Mouse (Mus musculus) hindbrain, embryonic 13.5 days (tissue): ENCODE measurements around the gene St6galnac3. TPM values are rescaled to one million over a fixed set of nuclear protein-coding genes. Genes with fewer than 3 reads are reported as not detected.

Source experiments
- ATAC-seq: fragments of 200-750 bp; cut with Nextera tagmentation; 2 replicates; pipeline ENCODE4 v1.8.0; 2017; ENCODE audit warnings: moderate TSS enrichment; ENCODE audit not compliant: low FRiP score
- H3K27ac ChIP-seq: fragments of 300-500 bp; sonication (generic); 2 replicates; pipeline ENCODE4 v1.5.1; 2015; ENCODE audit warnings: inconsistent platforms, mild to moderate bottlenecking, moderate library complexity
- H3K27me3 ChIP-seq: fragments of 300-500 bp; sonication (generic); 2 replicates; pipeline ENCODE4 v1.6.1; 2015; ENCODE audit warnings: mild to moderate bottlenecking, inconsistent platforms
- H3K36me3 ChIP-seq: fragments of 300-500 bp; sonication (generic); 2 replicates; pipeline ENCODE4 v1.6.1; 2015; ENCODE audit warnings: mild to moderate bottlenecking, inconsistent platforms
- H3K4me1 ChIP-seq: fragments of 300-500 bp; sonication (generic); replicated peaks from 2 replicates; pipeline ENCODE4 v1.6.1; 2015; ENCODE audit warnings: inconsistent platforms
- H3K4me2 ChIP-seq: fragments of 300-500 bp; sonication (generic); 2 replicates; pipeline ENCODE4 v1.6.1; 2015; ENCODE audit warnings: inconsistent platforms, mild to moderate bottlenecking, moderate library complexity
- H3K4me3 ChIP-seq: fragments of 300-500 bp; sonication (generic); 2 replicates; pipeline ENCODE4 v1.5.1; 2015; ENCODE audit warnings: mild to moderate bottlenecking, inconsistent platforms
- H3K9ac ChIP-seq: fragments of 300-500 bp; sonication (generic); 2 replicates; pipeline ENCODE4 v1.6.1; 2015; ENCODE audit warnings: mild to moderate bottlenecking, inconsistent platforms
- H3K9me3 ChIP-seq: fragments of 300-500 bp; sonication (generic); 2 replicates; pipeline ENCODE4 v1.6.1; 2016; ENCODE audit warnings: inconsistent platforms
- WGBS: fragments of 180-500 bp; shearing (Covaris S2); methylation state at CpG from one replicate; pipeline ENCODE4 v1.1.7; 2015; 5-methylcytosine and 5-hydroxymethylcytosine counted together
- polyA plus RNA-seq: library from polyadenylated mRNA; unstranded; fragments of >200 nt; fragmentation: Nextera tagmentation; extraction: Ambion mirVana; gene quantifications from 2 replicates; pipeline ENCODE4 v1.2.1, GENCODE M21; 2015

St6galnac3 gene
- polyA plus RNA-seq, 1 experiment from 2014 or later = 30.3 TPM

DNA sequence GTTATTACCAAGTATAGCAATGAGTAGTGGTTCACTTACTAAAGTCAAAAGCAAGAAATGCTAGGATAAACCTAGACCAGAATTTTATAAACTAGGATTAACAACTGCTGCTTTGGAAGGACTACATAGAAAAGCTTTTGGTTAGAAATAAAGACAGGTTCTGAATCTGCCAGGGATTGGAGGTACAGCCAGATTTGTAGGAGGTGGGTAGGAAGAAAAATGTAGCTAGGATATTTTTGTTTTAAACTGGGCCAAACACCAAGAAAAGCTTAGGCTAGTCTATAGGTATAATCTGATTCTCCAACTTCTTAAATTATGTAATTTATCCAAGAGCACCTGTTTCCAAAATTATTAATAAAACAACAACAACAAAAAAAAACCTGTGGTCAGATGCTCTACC, 3.6 kb upstream of the St6galnac3 start:
- Histone ChIP-seq H3K36me3 (no peaks in the 10 kb centered on the region), H3K4me3 (no peak overlapping the region), H3K4me2 (no peak overlapping the region), H3K27me3 (no peaks in the 10 kb centered on the region), H3K9me3 (no peaks in the 10 kb centered on the region), H3K27ac (no peak overlapping the region), H3K9ac (no peak overlapping the region), H3K4me1 (peaks cover 20% of the 10 kb centered on the region)
- no peak for ATAC-seq

DNA sequence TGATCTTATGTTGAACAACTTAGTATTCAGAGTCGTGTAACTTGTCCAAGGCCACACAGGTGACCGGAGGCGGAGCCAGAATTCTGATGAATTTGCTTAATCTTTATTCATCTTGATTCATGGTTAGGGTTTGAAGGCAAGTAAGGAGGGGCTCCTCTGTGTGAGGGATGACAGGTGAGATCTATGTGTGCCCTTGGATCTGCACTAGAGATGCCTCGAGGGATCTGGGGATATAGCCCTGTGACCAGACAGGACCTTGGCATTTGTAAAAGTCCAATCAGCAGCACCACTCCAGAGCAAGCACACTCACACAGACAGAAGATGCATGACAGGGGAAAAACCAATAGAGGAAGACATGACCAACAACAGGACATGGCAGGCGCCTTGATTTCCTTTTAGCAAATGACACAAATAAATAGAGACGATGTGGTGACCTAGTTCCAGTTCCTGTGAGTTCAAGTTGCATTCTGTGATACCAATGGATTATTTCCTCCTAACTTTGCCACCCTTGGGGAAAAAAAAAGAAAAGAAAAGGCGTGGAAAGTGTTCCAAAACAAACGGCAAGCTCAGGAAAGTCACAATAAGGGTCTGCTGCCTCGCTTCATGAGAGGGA, 1.4 kb downstream of the St6galnac3 start:
- Histone ChIP-seq H3K4me2 (peak overlapping the region; percentile 90), H3K36me3 (no peaks in the 10 kb centered on the region), H3K27ac (no peak overlapping the region), H3K4me1 (peaks cover 29% of the 10 kb centered on the region), H3K9me3 (no peaks in the 10 kb centered on the region), H3K27me3 (no peaks in the 10 kb centered on the region), H3K4me3 (peak overlapping the region; percentile 72), H3K9ac (peak overlapping the region; percentile 86)
- ATAC-seq = no peak
- 77% methylated on average over 9 of the region's 9 CpGs for WGBS

- H3K4me2 ChIP-seq = no peak overlapping the region
- H3K4me1 ChIP-seq = peaks cover 33% of the 10 kb centered on the region
- WGBS = 91% methylated on average over 16 of the region's 16 CpGs
- H3K4me3 ChIP-seq = no peak overlapping the region
- H3K9ac ChIP-seq = no peak overlapping the region
- H3K36me3 ChIP-seq = no peaks in the 10 kb centered on the region
- no peaks in the 10 kb centered on the region for H3K9me3 ChIP-seq
- no peak for ATAC-seq
- H3K27ac ChIP-seq = no peak overlapping the region
- no peaks in the 10 kb centered on the region for H3K27me3 ChIP-seq
Measured at GRCm38 (mm10) chr3:153721525-153721924, 3.4 kb downstream of the St6galnac3 start.

DNA sequence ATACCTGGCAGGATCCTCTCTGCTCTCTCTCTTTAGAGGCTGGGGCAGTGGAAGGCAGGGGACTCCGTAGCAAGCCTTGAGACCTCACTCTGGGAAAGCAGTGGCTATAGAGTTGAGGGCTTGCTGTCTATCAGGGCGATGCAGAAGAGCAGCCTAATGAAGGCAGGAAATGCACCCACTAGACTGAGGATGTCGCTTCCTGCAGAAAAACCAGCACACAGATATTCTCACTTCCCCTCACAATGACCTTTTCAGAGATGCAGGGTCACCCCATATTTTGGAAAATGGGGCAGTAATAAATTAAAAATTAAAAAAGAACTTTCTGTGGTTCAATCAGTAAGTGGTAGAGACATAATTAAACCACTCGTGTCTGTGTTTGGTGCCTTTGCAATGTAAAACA, 4.1 kb downstream of the St6galnac3 start:
- Histone ChIP-seq H3K4me2 (no peak overlapping the region), H3K27me3 (no peaks in the 10 kb centered on the region), H3K9ac (no peak overlapping the region), H3K36me3 (no peaks in the 10 kb centered on the region), H3K4me3 (no peak overlapping the region), H3K27ac (no peak overlapping the region), H3K9me3 (no peaks in the 10 kb centered on the region), H3K4me1 (peaks cover 35% of the 10 kb centered on the region)
- WGBS = 81% methylated on average over 4 of the region's 4 CpGs
- no peak for ATAC-seq

GRCm38 (mm10) chr3:153720296-153720695, 4.7 kb downstream of the St6galnac3 start:
- no peak for ATAC-seq
- Histone ChIP-seq H3K36me3 (no peaks in the 10 kb centered on the region), H3K9me3 (no peaks in the 10 kb centered on the region), H3K4me3 (no peak overlapping the region), H3K9ac (peak overlapping the region; percentile 8; the same call in 1 of the 2 replicates), H3K27me3 (no peaks in the 10 kb centered on the region), H3K4me1 (peaks cover 33% of the 10 kb centered on the region), H3K4me2 (no peak overlapping the region), H3K27ac (0 out of 2 replicates have a peak overlapping the region, but pooled peaks have one; percentile 48)
- WGBS = 73% methylated on average over 3 of the region's 3 CpGs

DNA sequence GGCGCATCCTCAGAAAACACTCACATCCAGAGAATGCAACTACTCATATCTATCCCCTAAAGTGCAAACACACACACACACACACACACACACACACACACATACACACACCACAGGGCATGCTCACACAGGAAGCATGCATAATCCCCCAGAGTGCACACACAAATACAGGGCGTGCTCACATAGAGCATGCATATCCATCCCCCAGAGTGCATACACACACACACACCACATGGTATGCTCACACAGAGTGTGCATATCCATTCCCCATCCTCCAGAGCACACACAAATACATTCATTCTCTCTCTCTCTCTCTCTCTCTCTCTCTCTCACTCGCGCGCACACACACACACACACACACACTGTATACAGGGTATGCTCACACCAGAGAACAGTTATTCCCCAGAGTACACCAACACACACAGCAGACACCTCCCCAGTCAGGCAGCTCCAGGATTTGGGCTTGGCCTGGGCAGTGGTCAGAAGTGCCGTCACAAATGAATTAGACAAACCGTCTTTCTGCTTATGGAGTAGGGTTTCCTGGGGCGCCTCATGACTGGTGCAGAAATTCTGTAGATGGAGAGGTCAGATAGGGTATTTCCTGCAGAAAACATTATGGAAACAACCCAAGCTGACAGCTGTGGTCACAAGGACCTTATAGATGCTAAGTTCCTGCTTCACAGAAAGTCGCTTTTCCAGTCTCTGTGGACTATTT, 5.6 kb downstream of the St6galnac3 start:
- Histone ChIP-seq H3K27me3 (no peaks in the 10 kb centered on the region), H3K9ac (no peak overlapping the region), H3K4me2 (no peak overlapping the region), H3K27ac (peak overlapping the region; percentile 48; the same call in 1 of the 2 replicates), H3K4me1 (peaks cover 29% of the 10 kb centered on the region), H3K4me3 (no peak overlapping the region), H3K36me3 (no peaks in the 10 kb centered on the region), H3K9me3 (0 out of 2 replicates have a peak, but pooled peaks cover 1% of the 10 kb centered on the region)
- ATAC-seq = no peak
- 80% methylated on average over 9 of the region's 9 CpGs for WGBS

DNA sequence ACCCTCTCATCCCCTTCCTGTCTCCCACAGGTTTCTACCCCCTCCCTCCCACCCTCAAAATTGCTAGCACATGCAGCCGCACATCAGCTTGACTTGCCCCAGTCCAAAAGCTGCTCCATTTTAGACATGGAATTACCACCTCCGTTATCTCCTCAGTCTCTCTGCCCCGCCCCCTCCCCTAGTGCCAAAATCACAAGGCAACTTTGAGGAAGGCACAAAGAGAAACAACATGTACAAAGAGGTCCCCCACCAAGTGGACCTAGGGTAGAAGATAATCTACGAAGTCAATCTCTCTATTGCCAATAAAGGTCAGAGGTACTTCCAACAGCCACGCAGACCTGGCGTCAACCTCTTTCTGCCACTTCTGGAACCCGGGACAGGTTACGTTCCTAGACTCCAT, 6.2 kb downstream of the St6galnac3 start:
- 75% methylated on average over 8 of the region's 8 CpGs for WGBS
- Histone ChIP-seq H3K27me3 (no peaks in the 10 kb centered on the region), H3K9ac (no peak overlapping the region), H3K9me3 (peaks cover 7% of the 10 kb centered on the region; the same call in 1 of the 2 replicates), H3K4me3 (no peak overlapping the region), H3K27ac (no peak overlapping the region), H3K4me2 (no peak overlapping the region), H3K36me3 (no peaks in the 10 kb centered on the region), H3K4me1 (peaks cover 23% of the 10 kb centered on the region)
- ATAC-seq = no peak

GRCm38 (mm10) chr3:153717742-153718141, 7.2 kb downstream of the St6galnac3 start:
- WGBS = 86% methylated on average over 7 of the region's 7 CpGs
- no peak overlapping the region for H3K4me2 ChIP-seq
- ATAC-seq = no peak
- no peak overlapping the region for H3K4me3 ChIP-seq
- peaks cover 18% of the 10 kb centered on the region for H3K4me1 ChIP-seq
- no peak overlapping the region for H3K27ac ChIP-seq
- H3K27me3 ChIP-seq = no peaks in the 10 kb centered on the region
- peaks cover 7% of the 10 kb centered on the region; the same call in 1 of the 2 replicates for H3K9me3 ChIP-seq
- H3K36me3 ChIP-seq = no peaks in the 10 kb centered on the region
- no peak overlapping the region for H3K9ac ChIP-seq

DNA sequence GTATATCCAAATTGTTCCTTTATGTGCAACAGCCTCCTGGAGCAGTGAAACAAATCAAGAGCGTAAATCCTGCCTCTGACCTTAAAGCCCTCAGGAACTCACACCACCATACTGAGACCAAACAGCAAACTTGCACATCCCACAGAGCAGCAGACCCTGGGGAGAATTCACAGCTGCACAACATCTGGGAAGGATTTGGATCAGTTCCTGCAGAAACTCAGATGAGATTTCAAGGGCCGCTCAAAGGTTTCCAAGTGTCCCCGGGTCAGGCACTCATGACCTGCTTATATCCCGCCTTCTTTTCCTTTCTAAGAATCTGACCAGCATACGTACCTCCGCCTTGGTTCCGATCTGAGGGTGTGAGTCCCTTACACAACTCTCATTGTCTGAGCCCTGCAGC, 9.3 kb downstream of the St6galnac3 start:
- Histone ChIP-seq H3K9me3 (peaks cover 7% of the 10 kb centered on the region; the same call in 1 of the 2 replicates), H3K36me3 (no peaks in the 10 kb centered on the region), H3K4me3 (no peak overlapping the region), H3K27ac (no peak overlapping the region), H3K27me3 (no peaks in the 10 kb centered on the region), H3K4me2 (no peak overlapping the region), H3K9ac (no peak overlapping the region), H3K4me1 (peaks cover 18% of the 10 kb centered on the region)
- ATAC-seq = no peak
- WGBS = 76% methylated on average over 7 of the region's 7 CpGs

DNA sequence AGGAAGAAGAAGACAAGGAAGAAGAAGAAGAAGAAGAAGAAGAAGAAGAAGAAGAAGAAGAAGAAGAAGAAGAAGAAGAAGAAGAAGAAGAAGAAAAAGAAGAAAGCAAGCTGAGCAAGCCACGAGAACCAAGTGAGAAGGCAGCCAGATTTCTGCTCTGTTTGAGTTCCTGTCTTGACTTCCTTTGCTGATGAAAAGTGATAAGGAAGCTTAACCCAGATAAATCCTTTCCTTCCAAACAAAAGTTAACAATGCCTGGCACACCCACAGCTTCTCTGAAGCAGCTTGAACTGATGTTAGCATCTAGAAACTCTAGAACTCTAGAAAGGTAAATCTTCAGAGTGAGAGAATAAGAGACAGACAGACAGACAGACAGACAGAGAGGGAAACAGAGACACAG, 14.4 kb downstream of the St6galnac3 start:
- 90% methylated on average over 1 of the region's 1 CpGs for WGBS
- no peaks in the 10 kb centered on the region for H3K27me3 ChIP-seq
- no peak overlapping the region for H3K4me3 ChIP-seq
- no peak overlapping the region for H3K27ac ChIP-seq
- H3K9me3 ChIP-seq = peaks cover 7% of the 10 kb centered on the region; the same call in 1 of the 2 replicates
- H3K4me1 ChIP-seq = no peaks in the 10 kb centered on the region
- ATAC-seq = no peak
- no peaks in the 10 kb centered on the region for H3K36me3 ChIP-seq
- no peak overlapping the region for H3K4me2 ChIP-seq
- H3K9ac ChIP-seq = no peak overlapping the region

- Histone ChIP-seq H3K36me3 (no peaks in the 10 kb centered on the region), H3K9me3 (no peaks in the 10 kb centered on the region), H3K27ac (no peak overlapping the region), H3K4me3 (no peak overlapping the region), H3K27me3 (no peaks in the 10 kb centered on the region), H3K4me2 (no peak overlapping the region), H3K9ac (no peak overlapping the region), H3K4me1 (0 out of 2 replicates have a peak, but pooled peaks cover under 1% of the 10 kb centered on the region)
- 74% methylated on average over 6 of the region's 6 CpGs for WGBS
- no peak for ATAC-seq
Measured at GRCm38 (mm10) chr3:153707687-153708086, 17.3 kb downstream of the St6galnac3 start.

DNA sequence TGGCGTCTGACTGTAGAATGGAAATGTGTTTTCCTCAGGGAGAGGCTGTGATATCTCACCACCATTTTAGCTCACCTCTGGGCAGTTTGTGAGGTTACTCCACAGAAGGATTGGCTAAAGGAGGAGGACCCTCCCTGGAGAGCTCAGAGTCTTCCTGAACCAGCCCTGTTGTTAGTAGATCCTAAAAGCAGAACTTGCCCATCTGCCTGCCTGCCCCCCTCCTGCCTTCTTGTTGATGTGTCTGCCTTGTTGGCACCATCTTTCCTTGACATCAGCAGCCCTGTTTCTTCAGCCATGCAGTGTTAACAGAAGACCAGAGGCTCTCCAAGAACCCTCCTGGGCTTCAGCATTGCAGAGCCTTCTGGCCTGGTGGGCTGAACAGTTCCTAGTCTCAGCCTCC, 18.1 kb downstream of the St6galnac3 start:
- Histone ChIP-seq H3K9ac (no peak overlapping the region), H3K9me3 (no peaks in the 10 kb centered on the region), H3K4me1 (peaks cover 8% of the 10 kb centered on the region), H3K4me2 (no peak overlapping the region), H3K27me3 (no peaks in the 10 kb centered on the region), H3K36me3 (no peaks in the 10 kb centered on the region), H3K4me3 (no peak overlapping the region), H3K27ac (no peak overlapping the region)
- no peak for ATAC-seq
- WGBS = 85% methylated on average over 1 of the region's 1 CpGs
